ENCODE assay signal across 8 mouse cellular contexts in genomic region chr11:95402658-95403101, GRCm38 (mm10). TPM values are rescaled to one million over a fixed set of nuclear protein-coding genes. Genes with fewer than 3 reads are reported as not detected.
DNase-seq lines count a peak whose midpoint lies in the region; ATAC-seq and TF ChIP-seq lines count a peak whose summit lies in the region.
"Had no signal": no experiment of that assay in that cellular context is flagged by ENCODE, and none has a peak within 500 bp of the region (broad histone marks: within the 10 kb centered on the region; RNA-seq: fewer than 3 reads in every experiment).

No protein-coding gene starts in this region.

- TF ChIP-seq CTCF in MEL (IDR thresholded peaks at IDR 0.05 in 2 of 3, conservative IDR thresholded peaks at IDR 0.05 in 1 of 3; ENCODE audit: control insufficient read depth in 1 of 3, insufficient read depth in 1 of 3, low read depth in 2 of 3, low read length in 3 of 3, poor library complexity in 1 of 3, severe bottlenecking in 1 of 3) = no peak

- no peak for DNase-seq in hindbrain, embryonic 10.5 days (ENCODE audit: low spot score)
- DNase-seq in MEL (ENCODE audit: low read depth, low spot score) = no peak
- peak; percentile 65 to 66 for DNase-seq in adrenal gland, postnatal 36 days
- DNase-seq in layer of hippocampus, postnatal 10 days (ENCODE audit: low spot score in 2 of 2) = no peak

- no peak for TF ChIP-seq RAD21 in MEL (IDR thresholded peaks at IDR 0.05; ENCODE audit: low read depth, low read length)

- no peaks in the 10 kb centered on the region for H3K36me3 ChIP-seq in hindbrain, embryonic 10.5 days
- no peaks in the 10 kb centered on the region for H3K36me3 ChIP-seq in hindbrain, embryonic 13.5 days
- no peaks in the 10 kb centered on the region for H3K36me3 ChIP-seq in MEL (ENCODE audit: control insufficient read depth in 1 of 2, insufficient read depth in 2 of 2, low read length in 2 of 2)
- H3K36me3 ChIP-seq in heart, embryonic 16.5 days (ENCODE audit: control insufficient read depth, insufficient read depth) = no peaks in the 10 kb centered on the region
- H3K36me3 ChIP-seq: stomach, embryonic 15.5 days had no signal

- ATAC-seq in hindbrain, embryonic 13.5 days (ENCODE audit: low FRiP score) = no peak
- peak; percentile 72 for ATAC-seq in heart, embryonic 16.5 days (replicated peaks; ENCODE audit: extremely low read depth, insufficient read depth, low FRiP score)
- no peak for ATAC-seq in frontal cortex, adult (ENCODE audit: low TSS enrichment)

- no peaks in the 10 kb centered on the region for H3K9me3 ChIP-seq in hindbrain, embryonic 10.5 days
- H3K9me3 ChIP-seq in hindbrain, embryonic 13.5 days = no peaks in the 10 kb centered on the region
- no peaks in the 10 kb centered on the region for H3K9me3 ChIP-seq in MEL (replicated peaks; ENCODE audit: insufficient read depth, low read length)
- H3K9me3 ChIP-seq in heart, embryonic 16.5 days (replicated peaks; ENCODE audit: control insufficient read depth, low read length) = no peaks in the 10 kb centered on the region
- H3K9me3 ChIP-seq: stomach, embryonic 15.5 days had no signal

- H3K27ac ChIP-seq in hindbrain, embryonic 10.5 days = peak overlapping the region; percentile 67
- no peak overlapping the region for H3K27ac ChIP-seq in hindbrain, embryonic 13.5 days
- no peak overlapping the region for H3K27ac ChIP-seq in MEL (ENCODE audit: control insufficient read depth, low read depth, low read length)
- peak overlapping the region; percentile 89 for H3K27ac ChIP-seq in heart, embryonic 16.5 days (ENCODE audit: low read length)
- H3K27ac ChIP-seq: stomach, embryonic 15.5 days had no signal

- WGBS in hindbrain, embryonic 10.5 days = 31% methylated on average over 8 of the region's 8 CpGs
- WGBS in hindbrain, embryonic 13.5 days = 25% methylated on average over 8 of the region's 8 CpGs
- WGBS in heart, embryonic 16.5 days = 7% methylated on average over 8 of the region's 8 CpGs

- H3K4me3 ChIP-seq in hindbrain, embryonic 10.5 days = no peak overlapping the region
- H3K4me3 ChIP-seq in hindbrain, embryonic 13.5 days = no peak overlapping the region
- no peak overlapping the region for H3K4me3 ChIP-seq in MEL (ENCODE audit: control insufficient read depth in 1 of 2, insufficient read depth in 1 of 2, low read depth in 2 of 2, low read length in 2 of 2)
- no peak overlapping the region for H3K4me3 ChIP-seq in heart, embryonic 16.5 days (ENCODE audit: low read length)
- H3K4me3 ChIP-seq: stomach, embryonic 15.5 days had no signal

- H3K9ac ChIP-seq in hindbrain, embryonic 13.5 days = no peak overlapping the region
- H3K9ac ChIP-seq in MEL (ENCODE audit: control insufficient read depth, low read depth, low read length, poor library complexity, severe bottlenecking) = no peak overlapping the region
- peak overlapping the region; percentile 57; the same call in 1 of the 2 replicates for H3K9ac ChIP-seq in heart, embryonic 16.5 days (ENCODE audit: low read length)
- H3K9ac ChIP-seq: stomach, embryonic 15.5 days had no signal

- no peak overlapping the region for H3K4me2 ChIP-seq in hindbrain, embryonic 13.5 days
- H3K4me2 ChIP-seq in heart, embryonic 16.5 days (ENCODE audit: low read depth, low read length) = peak overlapping the region; percentile 47
- H3K4me2 ChIP-seq: stomach, embryonic 15.5 days had no signal

- H3K27me3 ChIP-seq in hindbrain, embryonic 10.5 days (ENCODE audit: insufficient read depth, poor library complexity, severe bottlenecking) = peaks cover 23% of the 10 kb centered on the region; the same call in 1 of the 2 replicates
- H3K27me3 ChIP-seq in hindbrain, embryonic 13.5 days = 0 out of 2 replicates have a peak, but pooled peaks cover 9% of the 10 kb centered on the region
- peaks cover 24 to 36% of the 10 kb centered on the region in 2 experiments for H3K27me3 ChIP-seq in MEL (ENCODE audit: control insufficient read depth in 1 of 2, insufficient read depth in 2 of 2, low read length in 2 of 2)
- H3K27me3 ChIP-seq in heart, embryonic 16.5 days (ENCODE audit: control insufficient read depth, insufficient read depth, low read length) = no peaks in the 10 kb centered on the region; the same call in 1 of the 2 replicates
- H3K27me3 ChIP-seq: stomach, embryonic 15.5 days had no signal

- no peaks in the 10 kb centered on the region for H3K79me2 ChIP-seq in MEL (ENCODE audit: control insufficient read depth, insufficient read depth, low read length, poor library complexity)

- TF ChIP-seq EP300 in MEL (IDR thresholded peaks at IDR 0.05; ENCODE audit: low read depth in 1 of 2, low read length in 2 of 2) = no peak

- no peak for TF ChIP-seq POLR2A in MEL (IDR thresholded peaks at IDR 0.05; ENCODE audit: control insufficient read depth in 1 of 2, insufficient read depth in 1 of 2, low read depth in 1 of 2, low read length in 2 of 2, poor library complexity in 1 of 2)

- peaks cover 22% of the 10 kb centered on the region for H3K4me1 ChIP-seq in hindbrain, embryonic 10.5 days (replicated peaks)
- H3K4me1 ChIP-seq in hindbrain, embryonic 13.5 days (replicated peaks) = 0 out of 2 replicates have a peak, but pooled peaks cover 9% of the 10 kb centered on the region
- no peaks in the 10 kb centered on the region for H3K4me1 ChIP-seq in MEL (ENCODE audit: control insufficient read depth in 1 of 2, insufficient read depth in 2 of 2, low read length in 2 of 2)
- peaks cover 6% of the 10 kb centered on the region for H3K4me1 ChIP-seq in heart, embryonic 16.5 days (ENCODE audit: control insufficient read depth, insufficient read depth, low read length)

TF ChIP-seq in MEL, 35 proteins besides CTCF, POLR2A, EP300 and RAD21:
- TF ChIP-seq ZNF384 (IDR thresholded peaks at IDR 0.05; ENCODE audit: low read depth, low read length) (peak; percentile 46; the same call in 1 of the 2 replicates), NELFE (IDR thresholded peaks at IDR 0.05; ENCODE audit: low read depth, low read length) (no peak)

RNA-seq across cellular contexts. Expression of gene Spop, which starts 11.2 kb away (rescaled TPM):
- 143 and 167 TPM in 2 replicates for polyA plus RNA-seq in hindbrain, embryonic 10.5 days (2016; fragmentation: Nextera tagmentation; extraction: Ambion mirVana)
- polyA plus RNA-seq in hindbrain, embryonic 13.5 days (2015; fragmentation: Nextera tagmentation; extraction: Ambion mirVana) = 221 and 226 TPM in 2 replicates
- 41.5 and 45.7 TPM in 2 replicates for total RNA-seq in MEL (2012; rRNA removed)
- 10 to 100 TPM in 1 of 2 experiments, not detected in 1; 84.0 TPM for polyA plus RNA-seq in MEL (2012; ENCODE audit: insufficient read depth in 1 of 2, insufficient read length in 2 of 2, low read depth in 1 of 2, low replicate concordance in 2 of 2, missing spikeins in 1 of 2)
- total RNA-seq in adrenal gland, postnatal 36 days (2021) = 100 to 1,000 TPM; 154 TPM
- 135 and 157 TPM in 2 replicates for polyA plus RNA-seq in heart, embryonic 16.5 days (2015; fragmentation: Nextera tagmentation; extraction: Ambion mirVana)
- total RNA-seq in layer of hippocampus, postnatal 10 days (2021) = 100 to 1,000 TPM; 132 to 137 TPM

RNA-seq across cellular contexts. Expression of gene Slc35b1, which starts 18.2 kb away (rescaled TPM):
- polyA plus RNA-seq in hindbrain, embryonic 10.5 days (2016; fragmentation: Nextera tagmentation; extraction: Ambion mirVana) = 119 TPM in 2 replicates
- 133 and 135 TPM in 2 replicates for polyA plus RNA-seq in hindbrain, embryonic 13.5 days (2015; fragmentation: Nextera tagmentation; extraction: Ambion mirVana)
- total RNA-seq in MEL (2012; rRNA removed) = 51.8 and 59.1 TPM in 2 replicates
- 10 to 100 TPM in 1 of 2 experiments, not detected in 1; 82.4 TPM for polyA plus RNA-seq in MEL (2012; ENCODE audit: insufficient read depth in 1 of 2, insufficient read length in 2 of 2, low read depth in 1 of 2, low replicate concordance in 2 of 2, missing spikeins in 1 of 2)
- 10 to 100 TPM; 70.3 to 75.0 TPM for total RNA-seq in adrenal gland, postnatal 36 days (2021)
- 71.2 and 73.0 TPM in 2 replicates for polyA plus RNA-seq in heart, embryonic 16.5 days (2015; fragmentation: Nextera tagmentation; extraction: Ambion mirVana)
- 10 to 100 TPM; 75.0 to 81.6 TPM for total RNA-seq in layer of hippocampus, postnatal 10 days (2021)

Comparison
In these comparisons a context has a peak if more than half of its experiments do, and no peak if none do; other contexts are left out.
1. H3K27ac ChIP-seq: peak in hindbrain, embryonic 10.5 days (single experiment) and heart, embryonic 16.5 days (single experiment); none in hindbrain, embryonic 13.5 days (single experiment) and MEL (single experiment).
2. DNase-seq: peak in adrenal gland, postnatal 36 days (2 of 2); none in hindbrain, embryonic 10.5 days (single experiment), MEL (single experiment) and layer of hippocampus, postnatal 10 days (0 of 2).